Mouse (Mus musculus) kidney, adult 9 months (tissue): ENCODE results near the gene Llph.

Experiments
- DNase-seq: peaks from one replicate; pipeline ENCODE4 v3.0.0; 2022

Gene Llph

GRCm38 (mm10) chr10:120280375-120280774 lies 53.5 kb downstream of the Llph start:
- no peak for DNase-seq

GRCm38 (mm10) chr10:120281700-120282099 lies 54.8 kb downstream of the Llph start:
- no peak for DNase-seq
